Mouse (Mus musculus): ENCODE measurements around the gene Adtrp.
A peak's percentile ranks its signal among the peaks of the same experiment; 100 is the strongest.

Gene Adtrp

GRCm38 (mm10) chr13:41828296-41828754 is 19.2 kb downstream of the Adtrp start:
- peak; percentile 9 for DNase-seq (ENCODE audit: low read depth, low spot score)

GRCm38 (mm10) chr13:41827581-41827980 is 19.9 kb downstream of the Adtrp start:
- DNase-seq (ENCODE audit: low read depth, low spot score), result no peak

GRCm38 (mm10) chr13:41825379-41825966 is 22.0 kb downstream of the Adtrp start:
- DNase-seq (ENCODE audit: low read depth, low spot score), result no peak

- peak; percentile 25 for DNase-seq (ENCODE audit: low read depth, low spot score)
Observed at GRCm38 (mm10) chr13:41823077-41823476, 24.4 kb downstream of the Adtrp start.

GRCm38 (mm10) chr13:41822617-41823016 is 24.9 kb downstream of the Adtrp start:
- DNase-seq (ENCODE audit: low read depth, low spot score), result no peak

GRCm38 (mm10) chr13:41822091-41822490 is 25.4 kb downstream of the Adtrp start:
- DNase-seq (ENCODE audit: low read depth, low spot score), result no peak

GRCm38 (mm10) chr13:41820947-41821346 is 26.5 kb downstream of the Adtrp start:
- DNase-seq (ENCODE audit: low read depth, low spot score), result no peak

GRCm38 (mm10) chr13:41819918-41820317 is 27.6 kb downstream of the Adtrp start:
- DNase-seq (ENCODE audit: low read depth, low spot score), result no peak

- DNase-seq (ENCODE audit: low read depth, low spot score), result peak; percentile 23
Observed at GRCm38 (mm10) chr13:41819484-41819883, 28.0 kb downstream of the Adtrp start.

GRCm38 (mm10) chr13:41817583-41817982 is 29.9 kb downstream of the Adtrp start:
- no peak for DNase-seq (ENCODE audit: low read depth, low spot score)

GRCm38 (mm10) chr13:41816643-41817042 is 30.8 kb downstream of the Adtrp start:
- no peak for DNase-seq (ENCODE audit: low read depth, low spot score)

GRCm38 (mm10) chr13:41810776-41811175 is 36.7 kb downstream of the Adtrp start:
- DNase-seq (ENCODE audit: low read depth, low spot score), result no peak

GRCm38 (mm10) chr13:41807815-41808214 is 39.7 kb downstream of the Adtrp start:
- DNase-seq (ENCODE audit: low read depth, low spot score), result no peak

- DNase-seq (ENCODE audit: low read depth, low spot score), result no peak
Observed at GRCm38 (mm10) chr13:41807300-41807699, 40.2 kb downstream of the Adtrp start.

GRCm38 (mm10) chr13:41805138-41805820 is 42.2 kb downstream of the Adtrp start:
- DNase-seq (ENCODE audit: low read depth, low spot score), result no peak

GRCm38 (mm10) chr13:41803656-41804265 is 43.7 kb downstream of the Adtrp start:
- peak; percentile 13 for DNase-seq (ENCODE audit: low read depth, low spot score)

- DNase-seq (ENCODE audit: low read depth, low spot score), result no peak
Observed at GRCm38 (mm10) chr13:41801177-41801636, 46.3 kb downstream of the Adtrp start.

GRCm38 (mm10) chr13:41792849-41793248 is 54.6 kb downstream of the Adtrp start:
- no peak for DNase-seq (ENCODE audit: low read depth, low spot score)

- no peak for DNase-seq (ENCODE audit: low read depth, low spot score)
Observed at GRCm38 (mm10) chr13:41787863-41788536, 59.5 kb downstream of the Adtrp start.

GRCm38 (mm10) chr13:41786640-41787039 is 60.8 kb downstream of the Adtrp start:
- no peak for DNase-seq (ENCODE audit: low read depth, low spot score)

GRCm38 (mm10) chr13:41784889-41785701 is 62.4 kb downstream of the Adtrp start:
- no peak for DNase-seq (ENCODE audit: low read depth, low spot score)

All from skeletal muscle tissue, adult 2 months (tissue).